7 mouse cellular contexts compared by ENCODE assay signal in the genomic region with DNA sequence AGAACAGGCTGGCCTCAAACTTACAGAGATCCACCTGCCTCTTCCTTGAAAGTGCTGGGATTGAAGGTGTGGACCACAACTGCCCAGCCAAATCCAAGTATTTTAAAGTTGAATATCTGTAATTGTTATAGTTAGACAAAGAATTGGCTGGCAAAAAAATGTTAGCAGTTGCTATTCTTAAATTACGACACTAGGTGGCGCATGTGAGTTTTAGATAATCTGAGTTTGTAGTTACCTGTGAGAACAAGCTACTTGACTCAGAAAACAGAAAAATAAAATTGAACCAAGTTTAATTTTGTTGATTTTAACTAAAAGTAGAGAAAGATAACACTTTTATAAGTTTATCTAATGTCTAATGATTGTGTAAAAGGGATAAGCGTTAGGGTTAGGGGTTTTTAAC.
A peak's percentile ranks its signal among the peaks of the same experiment; 100 is the strongest.
DNase-seq lines count a peak whose midpoint lies in the region.

No protein-coding gene starts in this region.

- intact Hi-C loops in left cerebral cortex, postnatal 10 days (cut with DNase I), result loop anchor here (2.0 kb wide), 1 partner anchor 332 kb away; no protein-coding TSS in a partner anchor

- peak; percentile 28 for DNase-seq in kidney, adult 9 months
- DNase-seq in kidney, adult 11 months, result no peak
- peak; percentile 30 to 46 for DNase-seq in B cell, adult 2 months
- DNase-seq in ES-CJ7 (ENCODE audit: low read depth, low spot score), result peak; percentile 21
- peak; percentile 42 for DNase-seq in hindlimb bud, embryonic 11.5 days (ENCODE audit: extremely low spot score, low read depth, low spot score)
- no peak for DNase-seq in spleen, postnatal 10 days (ENCODE audit: low spot score in 2 of 2)
- DNase-seq in left cerebral cortex, postnatal 10 days (ENCODE audit: extremely low spot score in 1 of 2, low spot score in 2 of 2), result no peak

Comparison
In these comparisons a context has a peak if more than half of its experiments do, and no peak if none do; other contexts are left out.
1. DNase-seq: peak in kidney, adult 9 months (single experiment), B cell, adult 2 months (2 of 2), ES-CJ7 (single experiment) and hindlimb bud, embryonic 11.5 days (single experiment); none in kidney, adult 11 months (single experiment), spleen, postnatal 10 days (0 of 2) and left cerebral cortex, postnatal 10 days (0 of 2).